Mouse (Mus musculus): ENCODE results near the gene Neb. TPM values are rescaled to one million over a fixed set of nuclear protein-coding genes. Genes with fewer than 3 reads are reported as not detected.

The Neb gene
- total and polyA plus RNA-seq, 3 experiments = 0.12 to 0.70 TPM; not detected in 1

GRCm38 (mm10) chr2:52423611-52424247, 45.5 kb upstream of the Neb start:
- DNase-seq (ENCODE audit: low read depth, low spot score) = peak; percentile 46
- Histone ChIP-seq H3K4me3 (ENCODE audit: control insufficient read depth in 1 of 2, insufficient read depth in 1 of 2, low read depth in 2 of 2, low read length in 2 of 2) (peak overlapping the region; percentile 96 to 98), H3K27ac (ENCODE audit: control insufficient read depth, low read depth, low read length) (no peak overlapping the region)

GRCm38 (mm10) chr2:52422871-52423610, 44.8 kb upstream of the Neb start:
- TF ChIP-seq CTCF (IDR thresholded peaks at IDR 0.05 in 2 of 3, conservative IDR thresholded peaks at IDR 0.05 in 1 of 3; ENCODE audit: control insufficient read depth in 1 of 3, insufficient read depth in 1 of 3, low read depth in 2 of 3, low read length in 3 of 3, poor library complexity in 1 of 3, severe bottlenecking in 1 of 3) (no peak), MXI1 (IDR thresholded peaks at IDR 0.05; ENCODE audit: low read depth, low read length) (no peak), UBTF (IDR thresholded peaks at IDR 0.05; ENCODE audit: borderline replicate concordance, insufficient read depth, low read depth, low read length) (no peak), MYC (IDR thresholded peaks at IDR 0.05; ENCODE audit: low read depth, low read length) (no peak), USF2 (IDR thresholded peaks at IDR 0.05; ENCODE audit: borderline replicate concordance in 1 of 2, insufficient read depth in 1 of 2, low read depth in 1 of 2, low read length in 2 of 2) (no peak), ELF1 (IDR thresholded peaks at IDR 0.05; ENCODE audit: low read depth, low read length) (no peak), CHD1 (IDR thresholded peaks at IDR 0.05; ENCODE audit: low read depth, low read length) (no peak), MAX (IDR thresholded peaks at IDR 0.05; ENCODE audit: low read length) (no peak), ETS1 (IDR thresholded peaks at IDR 0.05; ENCODE audit: low read depth, low read length) (no peak), ZMIZ1 (IDR thresholded peaks at IDR 0.05; ENCODE audit: low read depth, low read length) (no peak)
- Histone ChIP-seq H3K9me3 (replicated peaks; ENCODE audit: insufficient read depth, low read length) (no peaks in the 10 kb centered on the region), H3K27me3 (ENCODE audit: control insufficient read depth in 1 of 2, insufficient read depth in 2 of 2, low read length in 2 of 2) (peaks cover 0 to 4% of the 10 kb centered on the region in 2 experiments; a peak in 2 of 4 replicates), H3K4me1 (ENCODE audit: control insufficient read depth in 1 of 2, insufficient read depth in 2 of 2, low read length in 2 of 2) (peaks cover 0 to 8% of the 10 kb centered on the region in 2 experiments; a peak in 3 of 4 replicates), H3K36me3 (ENCODE audit: control insufficient read depth in 1 of 2, insufficient read depth in 2 of 2, low read length in 2 of 2) (peaks cover 0 to 9% of the 10 kb centered on the region in 2 experiments; a peak in 2 of 4 replicates), H3K27ac (ENCODE audit: control insufficient read depth, low read depth, low read length) (no peak overlapping the region), H3K9ac (ENCODE audit: control insufficient read depth, low read depth, low read length, poor library complexity, severe bottlenecking) (peak overlapping the region; percentile 82), H3K79me2 (ENCODE audit: control insufficient read depth, insufficient read depth, low read length, poor library complexity) (peaks cover 57% of the 10 kb centered on the region), H3K4me3 (ENCODE audit: control insufficient read depth in 1 of 2, insufficient read depth in 1 of 2, low read depth in 2 of 2, low read length in 2 of 2) (peak overlapping the region; percentile 96 to 98)
- no peak for DNase-seq (ENCODE audit: low read depth, low spot score)

More at GRCm38 (mm10) chr2:52423611-52424247, 45.5 kb upstream of the Neb start:
- Histone ChIP-seq H3K4me1 (ENCODE audit: control insufficient read depth in 1 of 2, insufficient read depth in 2 of 2, low read length in 2 of 2) (peaks cover 0 to 8% of the 10 kb centered on the region in 2 experiments; a peak in 3 of 4 replicates), H3K79me2 (ENCODE audit: control insufficient read depth, insufficient read depth, low read length, poor library complexity) (peaks cover 54% of the 10 kb centered on the region), H3K36me3 (ENCODE audit: control insufficient read depth in 1 of 2, insufficient read depth in 2 of 2, low read length in 2 of 2) (peaks cover 0 to 9% of the 10 kb centered on the region in 2 experiments; a peak in 2 of 4 replicates), H3K27me3 (ENCODE audit: control insufficient read depth in 1 of 2, insufficient read depth in 2 of 2, low read length in 2 of 2) (peaks cover 0 to 4% of the 10 kb centered on the region in 2 experiments; a peak in 2 of 4 replicates), H3K9ac (ENCODE audit: control insufficient read depth, low read depth, low read length, poor library complexity, severe bottlenecking) (peak overlapping the region; percentile 82), H3K9me3 (replicated peaks; ENCODE audit: insufficient read depth, low read length) (no peaks in the 10 kb centered on the region)
- TF ChIP-seq POLR2A (IDR thresholded peaks at IDR 0.05; ENCODE audit: control insufficient read depth in 1 of 2, insufficient read depth in 1 of 2, low read depth in 1 of 2, low read length in 2 of 2, poor library complexity in 1 of 2) (no peak), MXI1 (IDR thresholded peaks at IDR 0.05; ENCODE audit: low read depth, low read length) (no peak), MAZ (IDR thresholded peaks at IDR 0.05; ENCODE audit: low read depth, low read length) (0 out of 2 replicates have a peak, but pooled peaks have one; percentile 1)

All from MEL (cell line).